Mouse (Mus musculus) left cerebral cortex, postnatal 25 days (tissue): Measurements from ENCODE around the gene Cyp2s1. TPM values are rescaled to one million over a fixed set of nuclear protein-coding genes. Genes with fewer than 3 reads are reported as not detected.

Experiments used
- microRNA-seq, 2 experiments: library from miRNA; unstranded; fragments of <30 nt; microRNA quantifications; one replicate each; pipeline ENCODE4 v1.2.0; 2022
- total RNA-seq, 2 experiments: library from RNA; stranded (reverse); gene quantifications; 2 replicates each; pipeline ENCODE4 v1.2.3; 2021

Gene Cyp2s1
- total RNA-seq, 2 experiments from 2014 or later, result 1.6 to 4.9 TPM

Small RNAs within 50 kb of the gene (microRNA-seq; reads per million reads assigned to microRNA genes)
- gene Gm24865, result 0 reads per million in 2 experiments

Other genes starting within 250 kb of the Cyp2s1 start
- not detected for gene Erich4, start 201.0 kb downstream of the Cyp2s1 start, total RNA-seq
- 10 to 100 TPM; 45.7 to 45.9 TPM for gene Dmac2, start 197.5 kb downstream of the Cyp2s1 start, total RNA-seq
- gene B3gnt8, start 190.3 kb downstream of the Cyp2s1 start, total RNA-seq, result under 1 TPM; 0.34 to 0.82 TPM
- 10 to 100 TPM; 31.8 to 33.8 TPM for gene Bckdha, start 157.9 kb downstream of the Cyp2s1 start, total RNA-seq
- gene Exosc5, start 157.7 kb downstream of the Cyp2s1 start, total RNA-seq, result 10 to 100 TPM; 24.0 to 24.4 TPM
- gene Tmem91, start 141.7 kb downstream of the Cyp2s1 start, total RNA-seq, result 10 to 100 TPM; 33.1 to 36.3 TPM
- gene B9d2, start 136.1 kb downstream of the Cyp2s1 start, total RNA-seq, result 10 to 100 TPM; 23.5 to 24.9 TPM
- gene Tgfb1, start 129.9 kb downstream of the Cyp2s1 start, total RNA-seq, result 1 to 10 TPM; 9.3 to 9.4 TPM
- 10 to 100 TPM; 61.8 to 70.1 TPM for gene Ccdc97, start 97.8 kb downstream of the Cyp2s1 start, total RNA-seq
- gene Hnrnpul1, start 62.2 kb downstream of the Cyp2s1 start, total RNA-seq, result 100 to 1,000 TPM in 1 of 2 experiments, 10 to 100 TPM in 1; 98.4 to 105 TPM
- 10 to 100 TPM; 33.6 to 37.2 TPM for gene Axl, start 28.2 kb downstream of the Cyp2s1 start, total RNA-seq
- gene Cyp2b10, start 80.7 kb upstream of the Cyp2s1 start, total RNA-seq, result under 1 TPM; 0.23 to 0.48 TPM
- not detected for gene Cyp2b13, start 244.6 kb upstream of the Cyp2s1 start, total RNA-seq